Mouse (Mus musculus): ENCODE results near the gene Gna13. TPM values are rescaled to one million over a fixed set of nuclear protein-coding genes. Genes with fewer than 3 reads are reported as not detected.
"Not testable (repeated sequence)": the region's sequence is repeated elsewhere in the genome, so short reads cannot be mapped to it uniquely, and the experiment has no call there.

Gene Gna13
- polyA plus RNA-seq, 2 experiments: 9.4 to 13.1 TPM

DNA sequence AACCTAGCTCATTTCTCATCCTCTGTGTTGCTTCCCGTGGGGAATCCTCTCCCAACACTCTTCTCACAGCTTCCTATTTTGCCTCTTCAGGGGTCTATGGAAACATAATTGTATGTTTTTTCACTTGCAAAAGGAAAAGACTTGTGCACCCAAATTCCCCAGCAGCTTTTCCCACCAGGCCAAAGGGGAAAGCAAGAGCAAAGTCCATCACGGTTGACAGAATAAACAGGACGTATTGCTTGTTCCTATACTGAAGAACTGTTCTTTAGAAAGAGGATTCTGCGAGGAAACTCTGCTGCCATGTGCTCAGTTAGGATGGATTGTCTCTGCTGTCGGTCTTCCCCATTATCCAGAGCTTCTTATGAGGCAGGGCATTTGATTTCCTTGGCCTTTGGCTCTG, 22.1 kb upstream of the Gna13 start:
- H3K27me3 ChIP-seq (ENCODE audit: control insufficient read depth, insufficient read depth, low read length): no peaks in the 10 kb centered on the region
- peaks cover 0 to 5% of the 10 kb centered on the region in 2 experiments; a peak in 1 of 4 replicates for H3K4me1 ChIP-seq (replicated peaks; ENCODE audit: control insufficient read depth in 2 of 2, insufficient read depth in 2 of 2, low read length in 1 of 2)
- H3K4me3 ChIP-seq (ENCODE audit: insufficient read depth in 1 of 2, low read depth in 2 of 2, low read length in 2 of 2): no peak overlapping the region
- H3K27ac ChIP-seq: no peak overlapping the region
- DNase-seq (ENCODE audit: low read depth in 3 of 3, low spot score in 3 of 3) (no peak), ATAC-seq (ENCODE audit: insufficient read depth) (no peak)
- no peak overlapping the region for H3K9ac ChIP-seq (replicated peaks)
- H3K36me3 ChIP-seq (replicated peaks; ENCODE audit: control insufficient read depth, insufficient read depth, low read depth): no peaks in the 10 kb centered on the region
- 49% methylated on average over 5 of the region's 5 CpGs for WGBS (ENCODE audit: insufficient replicate concordance)
- no peaks in the 10 kb centered on the region for H3K9me3 ChIP-seq (ENCODE audit: control insufficient read depth, low read length)
- H3K4me2 ChIP-seq (ENCODE audit: low read depth): no peak overlapping the region
- no peak for TF ChIP-seq EP300 (IDR thresholded peaks at IDR 0.05; ENCODE audit: low read depth)
- TF ChIP-seq CTCF (IDR thresholded peaks at IDR 0.05; ENCODE audit: low read depth): no peak

DNA sequence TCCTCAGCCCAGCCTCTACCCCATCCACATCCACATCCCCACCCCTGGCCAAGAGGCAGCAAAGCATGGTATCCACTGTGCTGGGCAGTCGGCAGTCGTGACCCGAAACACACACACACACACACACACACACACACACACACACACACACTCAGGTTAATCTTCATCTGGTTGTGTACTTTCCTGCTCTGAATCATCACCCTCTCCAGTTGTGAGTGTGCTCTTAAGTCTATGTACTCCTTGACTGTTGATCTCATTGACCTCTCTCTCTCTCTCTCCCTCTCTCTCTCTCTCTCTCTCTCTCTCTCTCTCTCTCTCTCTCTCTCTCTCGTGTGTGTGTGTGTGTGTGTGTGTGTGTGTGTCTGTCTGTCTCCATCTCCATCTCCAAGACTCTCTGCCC, 20.0 kb upstream of the Gna13 start:
- WGBS (ENCODE audit: insufficient replicate concordance): 54% methylated on average over 4 of the region's 4 CpGs
- DNase-seq (ENCODE audit: low read depth in 3 of 3, low spot score in 3 of 3); H3K27me3 ChIP-seq (ENCODE audit: control insufficient read depth, insufficient read depth, low read length); H3K9ac ChIP-seq (replicated peaks); H3K36me3 ChIP-seq (replicated peaks; ENCODE audit: control insufficient read depth, insufficient read depth, low read depth); H3K4me3 ChIP-seq (ENCODE audit: insufficient read depth in 1 of 2, low read depth in 2 of 2, low read length in 2 of 2); H3K4me2 ChIP-seq (ENCODE audit: low read depth); H3K27ac ChIP-seq; ATAC-seq (ENCODE audit: insufficient read depth); H3K9me3 ChIP-seq (ENCODE audit: control insufficient read depth, low read length): not testable (repeated sequence)
- peaks cover 3 to 16% of the 10 kb centered on the region in 2 experiments; a peak in 3 of 4 replicates for H3K4me1 ChIP-seq (replicated peaks; ENCODE audit: control insufficient read depth in 2 of 2, insufficient read depth in 2 of 2, low read length in 1 of 2)

DNA sequence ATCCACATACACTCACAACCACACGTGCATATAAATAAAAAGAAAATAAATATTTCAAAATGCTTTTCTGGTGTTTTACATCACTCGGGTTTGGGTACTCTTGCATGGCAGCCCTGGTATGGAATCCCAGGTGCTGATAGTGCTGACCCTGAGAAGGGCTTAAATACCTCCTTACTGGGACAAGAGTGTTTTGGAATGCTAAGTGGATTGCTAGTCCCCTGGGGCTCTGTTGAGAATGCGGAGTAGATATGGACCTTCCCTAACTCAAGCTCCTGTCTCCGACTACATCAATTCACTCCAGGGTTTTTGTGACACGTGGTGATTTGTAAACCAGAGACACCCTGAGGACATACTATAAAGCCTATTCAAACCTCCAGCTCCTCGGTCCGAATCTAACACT, 19.1 kb upstream of the Gna13 start:
- WGBS (ENCODE audit: insufficient replicate concordance): 50% methylated on average over 7 of the region's 7 CpGs
- no peak for TF ChIP-seq CTCF (IDR thresholded peaks at IDR 0.05; ENCODE audit: low read depth)
- TF ChIP-seq EP300 (IDR thresholded peaks at IDR 0.05; ENCODE audit: low read depth): no peak
- no peak overlapping the region for H3K4me3 ChIP-seq (ENCODE audit: insufficient read depth in 1 of 2, low read depth in 2 of 2, low read length in 2 of 2)
- H3K27ac ChIP-seq: no peak overlapping the region
- ATAC-seq (ENCODE audit: insufficient read depth) (no peak), DNase-seq (ENCODE audit: low read depth in 3 of 3, low spot score in 3 of 3) (no peak)
- H3K36me3 ChIP-seq (replicated peaks; ENCODE audit: control insufficient read depth, insufficient read depth, low read depth): no peaks in the 10 kb centered on the region
- H3K9me3 ChIP-seq (ENCODE audit: control insufficient read depth, low read length): no peaks in the 10 kb centered on the region
- no peaks in the 10 kb centered on the region for H3K27me3 ChIP-seq (ENCODE audit: control insufficient read depth, insufficient read depth, low read length)
- H3K4me2 ChIP-seq (ENCODE audit: low read depth): no peak overlapping the region
- H3K4me1 ChIP-seq (replicated peaks; ENCODE audit: control insufficient read depth in 2 of 2, insufficient read depth in 2 of 2, low read length in 1 of 2): peaks cover 3 to 25% of the 10 kb centered on the region in 2 experiments; a peak in 3 of 4 replicates
- no peak overlapping the region for H3K9ac ChIP-seq (replicated peaks)

DNA sequence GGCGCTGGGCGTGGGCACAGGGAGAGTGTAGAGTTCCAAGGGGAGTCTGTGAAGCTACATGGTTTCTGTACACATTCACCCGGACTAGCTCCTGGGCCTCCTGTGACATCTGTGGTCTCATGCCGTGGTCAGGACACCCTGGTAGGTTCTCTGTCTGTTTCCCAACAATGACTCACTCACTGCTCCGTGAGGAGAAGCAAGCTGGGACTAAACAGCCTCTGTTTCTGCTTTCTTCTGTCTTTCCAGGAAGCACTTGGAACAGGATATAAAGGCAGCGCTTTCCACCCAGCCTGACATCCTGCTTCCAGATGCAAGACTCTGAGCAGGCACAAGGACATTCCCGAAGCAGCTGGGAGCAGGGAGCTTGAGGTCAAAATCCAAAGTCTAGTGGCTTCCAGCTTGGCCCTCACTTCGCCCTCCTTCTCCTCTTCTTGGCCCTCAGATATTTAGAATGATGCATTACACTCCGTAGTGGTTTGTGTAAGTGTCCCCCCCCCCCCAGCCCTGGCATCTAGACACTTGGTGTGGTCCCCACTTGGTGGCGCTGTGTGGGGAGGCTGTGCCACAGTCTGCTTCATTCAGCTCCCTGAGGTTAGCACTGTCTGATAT, 18.5 kb upstream of the Gna13 start:
- 25% methylated on average over 10 of the region's 10 CpGs for WGBS (ENCODE audit: insufficient replicate concordance)
- ATAC-seq (ENCODE audit: insufficient read depth): no peak
- Histone ChIP-seq H3K27me3 (ENCODE audit: control insufficient read depth, insufficient read depth, low read length) (no peaks in the 10 kb centered on the region), H3K4me1 (replicated peaks; ENCODE audit: control insufficient read depth in 2 of 2, insufficient read depth in 2 of 2, low read length in 1 of 2) (peaks cover 3 to 28% of the 10 kb centered on the region in 2 experiments; a peak in 3 of 4 replicates), H3K4me3 (ENCODE audit: insufficient read depth in 1 of 2, low read depth in 2 of 2, low read length in 2 of 2) (no peak overlapping the region), H3K9ac (replicated peaks) (no peak overlapping the region), H3K4me2 (ENCODE audit: low read depth) (no peak overlapping the region), H3K27ac (no peak overlapping the region), H3K9me3 (ENCODE audit: control insufficient read depth, low read length) (no peaks in the 10 kb centered on the region), H3K36me3 (replicated peaks; ENCODE audit: control insufficient read depth, insufficient read depth, low read depth) (no peaks in the 10 kb centered on the region)
- DNase-seq (ENCODE audit: low read depth in 3 of 3, low spot score in 3 of 3): no peak
- peak; percentile 55 for TF ChIP-seq CTCF (IDR thresholded peaks at IDR 0.05; ENCODE audit: low read depth)
- TF ChIP-seq EP300 (IDR thresholded peaks at IDR 0.05; ENCODE audit: low read depth): no peak

DNA sequence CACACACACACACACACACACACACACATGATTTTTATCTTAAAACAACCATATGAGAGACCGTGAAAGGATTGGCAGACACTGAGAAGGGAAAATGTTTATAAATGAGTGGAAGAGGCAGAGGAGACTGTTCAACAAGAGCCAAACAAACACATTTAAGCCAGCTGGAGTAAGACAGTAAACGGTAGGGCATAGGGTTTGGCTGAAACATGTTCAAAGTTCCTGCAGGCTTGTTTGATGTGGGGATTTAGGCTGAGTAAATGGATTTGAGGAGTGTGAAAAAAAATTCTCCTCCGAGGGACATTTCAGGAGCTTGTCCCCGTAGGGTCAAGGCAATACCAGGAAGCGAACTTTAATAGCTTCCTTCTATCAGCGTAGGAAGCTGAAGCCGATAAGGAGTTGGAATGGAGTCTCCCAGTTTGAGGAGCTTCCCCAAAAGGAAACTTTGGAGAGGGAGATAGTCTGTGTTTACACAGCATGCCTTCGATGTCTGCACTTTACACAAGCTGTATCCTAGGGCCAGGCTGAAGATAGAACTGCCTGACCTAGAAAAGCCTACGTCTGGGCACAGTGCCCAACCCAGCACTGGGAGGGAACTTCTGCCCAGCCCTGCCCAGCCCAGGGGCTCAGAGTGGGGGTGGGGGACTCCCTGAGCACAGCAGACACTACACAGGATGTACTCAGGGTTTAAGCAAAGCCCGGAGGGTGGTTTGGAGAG, 15.2 kb upstream of the Gna13 start:
- H3K4me2 ChIP-seq (ENCODE audit: low read depth): no peak overlapping the region
- H3K27ac ChIP-seq: no peak overlapping the region
- no peak overlapping the region for H3K4me3 ChIP-seq (ENCODE audit: insufficient read depth in 1 of 2, low read depth in 2 of 2, low read length in 2 of 2)
- no peak overlapping the region for H3K9ac ChIP-seq (replicated peaks)
- no peak for DNase-seq (ENCODE audit: low read depth in 3 of 3, low spot score in 3 of 3)
- WGBS (ENCODE audit: insufficient replicate concordance): 33% methylated on average over 10 of the region's 10 CpGs
- peaks cover 3 to 33% of the 10 kb centered on the region in 2 experiments; a peak in 3 of 4 replicates for H3K4me1 ChIP-seq (replicated peaks; ENCODE audit: control insufficient read depth in 2 of 2, insufficient read depth in 2 of 2, low read length in 1 of 2)
- H3K9me3 ChIP-seq (ENCODE audit: control insufficient read depth, low read length): no peaks in the 10 kb centered on the region
- peak; percentile 68 for ATAC-seq (ENCODE audit: insufficient read depth)
- no peaks in the 10 kb centered on the region for H3K27me3 ChIP-seq (ENCODE audit: control insufficient read depth, insufficient read depth, low read length)
- no peak for TF ChIP-seq EP300 (IDR thresholded peaks at IDR 0.05; ENCODE audit: low read depth)
- TF ChIP-seq CTCF (IDR thresholded peaks at IDR 0.05; ENCODE audit: low read depth): no peak
- no peaks in the 10 kb centered on the region for H3K36me3 ChIP-seq (replicated peaks; ENCODE audit: control insufficient read depth, insufficient read depth, low read depth)
